ENCODE assay signal across 8 mouse cellular contexts in genomic region chr1:182461813-182462212, GRCm38 (mm10). TPM values are rescaled to one million over a fixed set of nuclear protein-coding genes. Genes with fewer than 3 reads are reported as not detected.
DNase-seq lines count a peak whose midpoint lies in the region; ATAC-seq and TF ChIP-seq lines count a peak whose summit lies in the region.

No protein-coding gene starts in this region.

- peak; percentile 84 for DNase-seq in liver, adult 2 months (ENCODE audit: extremely low read depth, low read depth, low spot score)
- no peak for DNase-seq in liver
- DNase-seq in cerebellum, adult 8-10 months, result peak; percentile 89
- peak; percentile 66 for DNase-seq in hindbrain, embryonic 14.5 days (ENCODE audit: low spot score)
- DNase-seq in ovary, postnatal 10 days (ENCODE audit: low spot score), result no peak
- no peak for DNase-seq in thymus, postnatal 25 days
- DNase-seq in right cerebral cortex, postnatal 25 days, result no peak

- peaks cover 3% of the 10 kb centered on the region; the same call in 1 of the 2 replicates for H3K36me3 ChIP-seq in liver, adult 2 months (ENCODE audit: control insufficient read depth, insufficient read depth, low read length)
- H3K36me3 ChIP-seq in hindbrain, embryonic 14.5 days (replicated peaks; ENCODE audit: control insufficient read depth, insufficient read depth), result peaks cover 28% of the 10 kb centered on the region
- H3K36me3 ChIP-seq in liver, embryonic 15.5 days (replicated peaks), result peaks cover 2% of the 10 kb centered on the region; the same call in 1 of the 2 replicates

- no peak overlapping the region for H3K4me2 ChIP-seq in hindbrain, embryonic 14.5 days (replicated peaks)
- H3K4me2 ChIP-seq in liver, embryonic 15.5 days, result no peak overlapping the region

- TF ChIP-seq CTCF in liver, adult 2 months (IDR thresholded peaks at IDR 0.05; ENCODE audit: low read depth, low read length), result no peak

- no peaks in the 10 kb centered on the region; the same call in 1 of the 2 replicates for H3K79me2 ChIP-seq in liver, adult 2 months (ENCODE audit: control insufficient read depth, insufficient read depth, low read length)

- peaks cover 19% of the 10 kb centered on the region for H3K4me1 ChIP-seq in liver, adult 2 months (ENCODE audit: control insufficient read depth, insufficient read depth, low read length)
- no peaks in the 10 kb centered on the region; the same call in 1 of the 2 replicates for H3K4me1 ChIP-seq in hindbrain, embryonic 14.5 days (replicated peaks; ENCODE audit: control insufficient read depth, insufficient read depth, low read length)
- peaks cover 14% of the 10 kb centered on the region for H3K4me1 ChIP-seq in liver, embryonic 15.5 days (replicated peaks)

- no peak overlapping the region for H3K4me3 ChIP-seq in liver, adult 2 months (ENCODE audit: insufficient read depth, low read depth, low read length)
- H3K4me3 ChIP-seq in hindbrain, embryonic 14.5 days (replicated peaks; ENCODE audit: low read length), result no peak overlapping the region
- H3K4me3 ChIP-seq in liver, embryonic 15.5 days (replicated peaks), result no peak overlapping the region

- H3K9me3 ChIP-seq in hindbrain, embryonic 14.5 days (ENCODE audit: control insufficient read depth, low read length), result no peaks in the 10 kb centered on the region
- H3K9me3 ChIP-seq in liver, embryonic 15.5 days (replicated peaks), result no peaks in the 10 kb centered on the region

- 59% methylated on average over 10 of the region's 10 CpGs for WGBS in liver, adult 2 months
- WGBS in hindbrain, embryonic 14.5 days, result 65% methylated on average over 10 of the region's 10 CpGs
- 76% methylated on average over 10 of the region's 10 CpGs for WGBS in liver, embryonic 15.5 days (ENCODE audit: insufficient replicate concordance)

- H3K27ac ChIP-seq in liver, adult 2 months (replicated peaks; ENCODE audit: insufficient read depth, low read depth, low read length), result peak overlapping the region; percentile 50
- peak overlapping the region; percentile 74 for H3K27ac ChIP-seq in hindbrain, embryonic 14.5 days
- peak overlapping the region; percentile 69 for H3K27ac ChIP-seq in liver, embryonic 15.5 days (replicated peaks)

- H3K9ac ChIP-seq in liver, adult 2 months (ENCODE audit: low read depth, low read length), result no peak overlapping the region
- no peak overlapping the region for H3K9ac ChIP-seq in hindbrain, embryonic 14.5 days
- H3K9ac ChIP-seq in liver, embryonic 15.5 days, result no peak overlapping the region

- no peaks in the 10 kb centered on the region for H3K27me3 ChIP-seq in liver, adult 2 months (ENCODE audit: control insufficient read depth, insufficient read depth, low read length)
- H3K27me3 ChIP-seq in hindbrain, embryonic 14.5 days (ENCODE audit: control insufficient read depth, insufficient read depth, low read length), result no peaks in the 10 kb centered on the region
- no peaks in the 10 kb centered on the region for H3K27me3 ChIP-seq in liver, embryonic 15.5 days

- no peak for TF ChIP-seq POLR2A in liver, adult 2 months (IDR thresholded peaks at IDR 0.05; ENCODE audit: extremely low read depth, insufficient read depth, low read length)

- peak; percentile 81 for ATAC-seq in hindbrain, embryonic 14.5 days (ENCODE audit: low FRiP score)
- ATAC-seq in liver, embryonic 15.5 days (ENCODE audit: insufficient read depth), result no peak

RNA-seq across cellular contexts. Expression of gene Trp53bp2, which starts 52.8 kb away (rescaled TPM):
- total RNA-seq in liver, adult 2 months (2014; rRNA removed), result 5.0 and 6.0 TPM in 2 replicates
- 5.7 and 7.2 TPM in 2 replicates for polyA plus RNA-seq in liver, adult 2 months (2012; rRNA removed)
- polyA plus RNA-seq in hindbrain, embryonic 14.5 days (2014; fragmentation: Nextera tagmentation; extraction: Ambion mirVana), result 19.5 and 21.6 TPM in 2 replicates
- polyA plus RNA-seq in liver, embryonic 15.5 days (2015; fragmentation: Nextera tagmentation; extraction: Ambion mirVana), result 3.5 and 3.8 TPM in 2 replicates

RNA-seq across cellular contexts. Expression of gene Capn2, which starts 55.6 kb away (rescaled TPM):
- 27.8 and 28.1 TPM in 2 replicates for total RNA-seq in liver, adult 2 months (2014; rRNA removed)
- polyA plus RNA-seq in liver, adult 2 months (2012; rRNA removed), result 9.3 and 10.3 TPM in 2 replicates
- polyA plus RNA-seq in hindbrain, embryonic 14.5 days (2014; fragmentation: Nextera tagmentation; extraction: Ambion mirVana), result 80.5 and 81.0 TPM in 2 replicates
- polyA plus RNA-seq in liver, embryonic 15.5 days (2015; fragmentation: Nextera tagmentation; extraction: Ambion mirVana), result 24.1 and 26.1 TPM in 2 replicates

Comparison
In these comparisons a context has a peak if more than half of its experiments do, and no peak if none do; other contexts are left out.
1. DNase-seq: peak in liver, adult 2 months (single experiment), cerebellum, adult 8-10 months (single experiment) and hindbrain, embryonic 14.5 days (single experiment); none in liver (single experiment), ovary, postnatal 10 days (single experiment), thymus, postnatal 25 days (single experiment) and right cerebral cortex, postnatal 25 days (single experiment).
2. Peak in every context shown above with its lines, with median percentiles within 50 percentile points of each other: H3K27ac ChIP-seq.